Mouse (Mus musculus): ENCODE results near the gene Ddit4.

Ddit4 gene

GRCm38 (mm10) chr10:59920810-59921681, 30.6 kb downstream of the Ddit4 start:
- no peak for DNase-seq (ENCODE audit: low read depth in 1 of 2, low spot score in 2 of 2)

DNA sequence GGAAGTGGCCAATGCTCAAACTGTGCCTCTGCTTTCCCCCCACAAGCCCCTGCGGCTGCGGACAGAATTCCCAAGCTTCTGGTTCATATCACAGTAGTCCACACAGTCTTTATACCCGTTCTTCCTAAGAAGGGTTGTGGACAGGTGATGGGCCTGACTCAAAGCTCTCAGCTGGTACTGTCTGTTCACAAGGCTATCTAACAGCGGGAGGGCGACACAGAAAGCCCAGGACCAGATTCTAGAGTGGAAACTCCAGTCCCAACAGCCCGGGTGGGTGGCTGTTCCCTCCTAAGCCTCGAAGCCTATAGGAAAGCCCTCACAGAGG, 31.2 kb downstream of the Ddit4 start:
- DNase-seq (ENCODE audit: low read depth in 1 of 2, low spot score in 2 of 2) = no peak

- DNase-seq (ENCODE audit: low read depth in 1 of 2, low spot score in 2 of 2) = no peak
Observed at GRCm38 (mm10) chr10:59919494-59920181, 32.0 kb downstream of the Ddit4 start.

- no peak for DNase-seq (ENCODE audit: low read depth in 1 of 2, low spot score in 2 of 2)
Observed at GRCm38 (mm10) chr10:59918111-59918510, 33.5 kb downstream of the Ddit4 start.

GRCm38 (mm10) chr10:59916649-59917048, 35.0 kb downstream of the Ddit4 start:
- DNase-seq (ENCODE audit: low read depth in 1 of 2, low spot score in 2 of 2) = no peak

GRCm38 (mm10) chr10:59916159-59916558, 35.5 kb downstream of the Ddit4 start:
- DNase-seq (ENCODE audit: low read depth in 1 of 2, low spot score in 2 of 2) = no peak

DNA sequence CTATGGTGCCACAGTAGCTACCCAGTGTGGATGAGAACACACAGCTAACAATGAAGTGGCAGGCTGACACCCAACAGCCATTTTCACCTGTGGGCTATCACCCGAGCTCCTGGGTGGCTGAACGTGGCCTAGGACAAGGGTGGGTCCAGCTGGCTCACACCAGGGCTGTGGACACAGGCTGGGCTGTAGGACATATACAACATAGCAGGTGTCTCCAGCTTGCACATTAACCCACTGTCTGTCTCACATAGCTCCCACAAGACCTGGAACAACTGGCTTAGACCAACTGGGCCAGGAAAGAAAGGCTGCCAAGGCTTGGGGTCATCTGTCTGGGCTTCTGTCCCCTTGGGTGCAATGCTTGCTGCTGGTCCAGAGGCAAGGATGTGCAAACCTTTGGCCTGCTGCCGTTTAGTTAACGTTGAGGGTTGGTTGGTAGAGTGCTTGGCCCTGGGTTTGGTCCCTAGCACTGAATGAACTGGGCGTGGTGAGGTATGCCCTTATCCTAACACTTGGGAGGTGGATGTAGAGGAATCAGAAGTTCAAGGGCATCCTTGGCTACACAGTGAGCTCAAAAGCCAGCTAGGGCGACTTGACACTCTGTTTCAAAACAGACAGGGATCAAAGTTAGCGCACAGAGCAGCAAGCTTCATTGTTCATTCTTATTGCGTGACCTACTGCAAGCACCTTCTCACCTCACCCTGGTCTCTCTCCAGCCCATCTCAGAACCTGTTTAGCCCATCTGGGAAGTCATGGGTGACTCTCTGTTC, 36.3 kb downstream of the Ddit4 start:
- DNase-seq (ENCODE audit: low read depth in 1 of 2, low spot score in 2 of 2) = no peak

DNA sequence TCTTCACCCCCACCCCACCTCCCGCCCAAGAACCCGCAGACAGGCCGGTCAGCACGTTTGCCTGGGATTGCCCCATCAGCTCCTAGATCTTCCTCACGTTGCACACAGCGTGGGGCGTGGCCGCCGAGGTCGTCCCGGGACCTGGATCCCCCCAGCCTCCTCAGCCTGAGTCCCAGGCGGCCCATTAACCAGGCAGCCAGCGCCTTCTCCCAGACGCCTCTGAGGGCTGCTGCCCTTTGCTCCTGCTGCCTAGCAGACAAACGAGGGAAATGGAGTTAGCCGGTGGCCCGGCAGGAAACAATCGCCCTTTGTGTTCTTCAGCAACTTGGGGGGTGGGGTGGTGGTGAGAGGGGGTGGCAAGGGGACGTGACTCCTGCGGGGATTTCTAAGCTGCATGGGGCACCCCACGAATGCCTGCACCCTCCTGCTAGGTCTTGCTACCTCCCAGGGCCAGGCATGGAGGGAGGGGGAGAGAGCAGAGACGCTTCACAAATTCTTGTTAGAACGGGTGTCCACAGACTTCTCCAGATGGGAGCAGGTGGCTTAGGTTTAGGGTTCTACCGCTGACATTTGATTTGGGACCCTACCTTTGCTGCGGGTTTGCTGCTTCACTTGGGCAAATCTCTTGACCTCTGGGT, 40.0 kb downstream of the Ddit4 start:
- DNase-seq (ENCODE audit: low read depth in 1 of 2, low spot score in 2 of 2) = no peak

- DNase-seq (ENCODE audit: low read depth in 1 of 2, low spot score in 2 of 2) = no peak
Observed at GRCm38 (mm10) chr10:59911091-59911490, 40.5 kb downstream of the Ddit4 start.

DNA sequence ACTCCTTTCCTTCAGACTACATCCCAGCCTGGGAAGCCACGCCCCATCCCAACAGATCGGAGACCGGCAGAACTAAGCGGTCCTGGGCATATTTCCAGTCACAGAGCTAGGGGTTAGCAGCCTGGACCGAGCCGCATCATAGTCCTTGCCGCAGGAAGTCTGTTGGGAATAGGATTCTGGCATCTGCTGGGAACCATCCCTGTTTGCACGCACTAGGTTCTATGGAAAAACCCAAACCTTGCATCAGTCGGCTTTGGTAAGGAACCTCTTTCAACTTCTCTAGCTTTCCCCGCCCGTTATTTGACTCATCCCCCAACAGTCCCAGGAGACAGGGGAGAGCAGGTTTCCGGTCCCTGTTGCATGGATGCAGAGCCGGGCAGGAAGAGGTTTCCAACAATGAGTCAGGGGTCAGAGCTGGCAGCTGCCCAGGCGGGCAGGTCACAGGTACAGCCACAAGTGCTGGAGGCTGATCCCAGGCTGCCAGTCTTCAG, 42.2 kb downstream of the Ddit4 start:
- no peak for DNase-seq (ENCODE audit: low read depth in 1 of 2, low spot score in 2 of 2)

DNA sequence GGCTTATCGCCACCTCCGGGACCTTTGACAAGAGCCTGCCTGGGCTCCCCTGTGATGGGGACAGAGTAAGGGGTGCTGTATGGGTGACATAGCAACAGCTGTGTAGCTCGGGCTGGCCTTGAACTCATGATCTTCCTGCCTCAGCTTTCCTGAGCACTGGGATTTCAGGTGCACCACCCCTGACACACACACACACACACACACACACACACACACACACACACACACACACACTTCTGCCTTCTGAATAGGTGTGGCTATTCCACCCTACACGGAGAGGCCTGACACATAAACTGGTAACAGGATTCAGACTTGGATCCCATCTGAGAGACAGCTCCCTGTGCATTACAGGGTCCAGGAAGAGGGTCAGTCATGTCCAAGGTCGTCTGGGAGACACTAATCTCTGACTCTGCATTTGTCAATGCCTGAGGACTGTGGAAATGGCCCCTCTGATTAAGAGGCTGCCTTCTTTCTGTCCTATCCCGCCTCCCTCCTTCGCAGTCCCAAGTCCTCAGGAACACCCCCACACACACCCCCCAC, 42.8 kb downstream of the Ddit4 start:
- DNase-seq (ENCODE audit: low read depth in 1 of 2, low spot score in 2 of 2) = no peak

DNA sequence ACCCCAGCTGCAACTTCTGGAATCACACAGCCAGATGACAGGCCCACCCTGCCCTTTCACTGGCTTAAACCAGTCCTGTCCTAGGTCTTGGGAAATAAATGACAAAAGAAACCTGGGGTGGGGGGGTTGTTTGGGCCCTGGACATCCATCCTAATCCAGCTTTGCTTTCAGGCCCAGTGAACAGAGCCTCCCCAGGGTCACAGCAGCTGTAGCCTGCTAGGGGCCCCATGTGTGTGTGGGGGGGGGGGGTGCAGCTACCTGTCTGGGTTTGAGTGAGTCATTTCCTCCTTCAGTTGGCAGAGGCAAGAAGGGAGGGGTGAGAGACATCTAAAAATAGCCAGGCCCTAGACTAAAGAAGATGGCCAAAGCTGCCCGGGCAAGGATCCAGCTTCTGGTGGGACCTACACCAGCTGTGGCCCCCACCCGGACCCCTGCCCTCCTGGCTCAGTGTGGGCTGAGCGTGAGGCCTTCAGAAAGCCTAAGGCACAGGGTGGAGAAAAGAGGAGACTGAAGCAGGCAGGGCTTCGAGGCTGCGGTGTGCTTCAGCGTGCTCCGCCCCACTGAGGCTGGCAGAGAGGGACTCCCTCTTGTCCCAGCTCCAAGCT, 43.8 kb downstream of the Ddit4 start:
- DNase-seq (ENCODE audit: low read depth in 1 of 2, low spot score in 2 of 2) = no peak

GRCm38 (mm10) chr10:59907080-59907609, 44.5 kb downstream of the Ddit4 start:
- no peak for DNase-seq (ENCODE audit: low read depth in 1 of 2, low spot score in 2 of 2)

DNA sequence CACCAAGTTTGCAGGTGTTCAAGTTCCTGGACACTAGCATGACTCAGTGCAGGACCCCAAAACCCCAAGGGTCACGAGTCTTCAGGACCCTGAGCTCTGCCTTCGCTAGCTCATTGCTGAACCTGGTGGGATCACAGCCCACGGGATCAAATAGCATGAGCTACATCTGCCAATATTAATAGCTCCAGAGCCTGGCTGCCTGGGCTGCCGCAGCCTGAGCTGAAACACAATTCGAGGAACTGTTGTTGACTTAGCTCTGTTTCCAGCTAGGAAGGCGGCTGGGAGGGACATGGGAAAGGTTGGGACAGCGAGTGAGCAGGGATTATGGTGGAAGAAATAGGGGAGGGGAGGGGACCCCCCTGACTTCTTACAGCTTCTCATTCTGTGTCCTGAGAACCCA, 48.5 kb downstream of the Ddit4 start:
- no peak for DNase-seq (ENCODE audit: low read depth in 1 of 2, low spot score in 2 of 2)

GRCm38 (mm10) chr10:59902606-59902990, 49.0 kb downstream of the Ddit4 start:
- no peak for DNase-seq (ENCODE audit: low read depth in 1 of 2, low spot score in 2 of 2)

- DNase-seq (ENCODE audit: low read depth in 1 of 2, low spot score in 2 of 2) = no peak
Observed at GRCm38 (mm10) chr10:59901986-59902605, 49.5 kb downstream of the Ddit4 start.

DNA sequence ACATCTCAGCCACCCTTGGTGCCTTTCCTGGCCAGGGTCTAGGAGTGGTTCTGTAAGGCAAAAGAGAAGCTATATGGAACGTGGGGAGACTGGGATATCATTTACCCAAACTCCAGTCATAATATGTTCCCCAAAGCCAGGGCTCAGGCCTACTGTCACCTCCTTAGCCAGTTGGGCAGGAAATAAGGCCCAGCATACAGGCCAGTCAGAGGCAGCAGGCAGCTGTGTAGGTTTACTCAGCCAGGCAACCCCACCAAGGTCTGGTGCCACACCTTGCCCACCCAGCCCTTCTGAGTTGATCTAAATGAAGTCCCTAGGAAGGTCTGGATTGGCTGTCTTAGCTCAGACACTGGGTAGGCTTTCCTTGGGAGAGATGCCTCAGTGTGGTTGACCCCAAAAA, 50.2 kb downstream of the Ddit4 start:
- no peak for DNase-seq (ENCODE audit: low read depth in 1 of 2, low spot score in 2 of 2)

DNA sequence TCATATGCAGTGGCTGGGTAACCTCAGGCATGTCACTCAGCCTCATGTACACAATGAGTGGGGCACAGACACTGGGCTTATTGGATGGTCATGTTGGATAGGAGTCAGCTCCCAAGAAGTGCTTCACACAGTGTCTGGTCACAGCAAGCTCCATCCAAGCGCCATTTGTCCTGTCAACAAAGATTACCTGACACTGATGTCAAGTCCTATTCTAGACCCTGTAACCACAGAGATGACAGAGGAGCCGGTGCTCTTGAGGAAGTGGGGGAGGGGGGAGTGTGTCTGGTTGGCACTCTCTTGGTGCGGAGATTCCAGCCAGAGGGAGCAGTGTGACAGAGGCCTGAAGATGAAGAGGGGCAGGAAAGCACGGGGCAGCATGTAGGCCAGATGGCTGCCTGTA, 50.7 kb downstream of the Ddit4 start:
- no peak for DNase-seq (ENCODE audit: low read depth in 1 of 2, low spot score in 2 of 2)

DNA sequence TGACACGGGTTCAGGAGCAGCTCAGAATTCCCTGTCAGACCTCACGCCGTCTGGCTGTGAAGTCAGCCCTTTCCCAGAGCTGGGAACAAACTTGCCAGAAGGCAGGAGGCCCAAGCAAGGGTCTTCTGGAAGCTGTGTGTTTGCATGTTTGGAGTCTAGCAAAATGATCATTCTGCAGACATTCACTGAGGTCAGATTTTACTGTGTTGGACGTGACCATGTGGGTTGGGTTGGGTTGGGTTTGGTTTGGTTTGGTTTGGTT, 51.5 kb downstream of the Ddit4 start:
- DNase-seq (ENCODE audit: low read depth in 1 of 2, low spot score in 2 of 2) = no peak

Measured in monocyte, adult 2 months (primary cell).